Mouse (Mus musculus) liver, embryonic 14.5 days (tissue): ENCODE results near the gene Vamp3.

ENCODE experiments used
- CTCF ChIP-seq: IDR thresholded peaks from 2 replicates; pipeline ENCODE4 v1.5.1; 2016; ENCODE audit warnings: antibody characterized with exemption, low read depth, control low read depth
- EP300 ChIP-seq: IDR thresholded peaks from 2 replicates; pipeline ENCODE4 v1.6.1; 2016; ENCODE audit warnings: antibody characterized with exemption, low read depth

GRCm38 (mm10) chr4:151041506-151041905, 16.3 kb downstream of the Vamp3 start:
- no peak for TF ChIP-seq CTCF
- no peak for TF ChIP-seq EP300
